Mouse (Mus musculus) embryonic fibroblast, embryonic 13.5 days (primary cell): Measurements from ENCODE around the gene Ahnak.
A peak's percentile ranks its signal among the peaks of the same experiment; 100 is the strongest.

Source experiments
- CTCF ChIP-seq: IDR thresholded peaks from 2 replicates; pipeline ENCODE4 v1.5.1; 2011; ENCODE audit warnings: mild to moderate bottlenecking, control low read depth, low read length, moderate library complexity, borderline replicate concordance; ENCODE audit not compliant: insufficient read depth
- POLR2A ChIP-seq: IDR thresholded peaks from 2 replicates; pipeline ENCODE4 v1.6.1; 2011; ENCODE audit warnings: low read depth, mild to moderate bottlenecking, control low read depth, low read length, moderate library complexity

- no peak for TF ChIP-seq CTCF
- peak; percentile 97 for TF ChIP-seq POLR2A
Observed at GRCm38 (mm10) chr19:8989066-8989566, at the start of gene Ahnak.
